Mouse (Mus musculus): Measurements from ENCODE around the gene Zpbp2. TPM values are rescaled to one million over a fixed set of nuclear protein-coding genes. Genes with fewer than 3 reads are reported as not detected.

Zpbp2 gene
- polyA plus RNA-seq (2012): 0.08 and 0.09 TPM in 2 replicates

- Histone ChIP-seq H3K9me3 (ENCODE audit: control insufficient read depth, low read length) (peaks cover 7% of the 10 kb centered on the region), H3K27me3 (ENCODE audit: control insufficient read depth) (peaks cover 48% of the 10 kb centered on the region), H3K36me3 (ENCODE audit: control insufficient read depth) (no peaks in the 10 kb centered on the region), H3K4me1 (ENCODE audit: control insufficient read depth) (peaks cover 22% of the 10 kb centered on the region), H3K4me3 (replicated peaks) (peak within 1 kb of the TSS; percentile 94)
- no peak for TF ChIP-seq TAL1 (IDR thresholded peaks at IDR 0.05; ENCODE audit: low read length)
- peak; percentile 70; the same call in 1 of the 2 replicates for TF ChIP-seq GATA1 (IDR thresholded peaks at IDR 0.05; ENCODE audit: low read length)
Measured at GRCm38 (mm10) chr11:98550975-98551828, at the start of gene Zpbp2. Zpbp2 (plus strand) TSS chr11:98551097.

- Histone ChIP-seq H3K9me3 (ENCODE audit: control insufficient read depth, low read length) (no peaks in the 10 kb centered on the region), H3K27me3 (ENCODE audit: control insufficient read depth) (no peaks in the 10 kb centered on the region), H3K4me3 (replicated peaks) (no peak overlapping the region), H3K4me1 (ENCODE audit: control insufficient read depth) (no peaks in the 10 kb centered on the region), H3K36me3 (ENCODE audit: control insufficient read depth) (no peaks in the 10 kb centered on the region)
- no peak for TF ChIP-seq TAL1 (IDR thresholded peaks at IDR 0.05; ENCODE audit: low read length)
Measured at GRCm38 (mm10) chr11:98504926-98505325, 46.0 kb upstream of the Zpbp2 start.

DNA sequence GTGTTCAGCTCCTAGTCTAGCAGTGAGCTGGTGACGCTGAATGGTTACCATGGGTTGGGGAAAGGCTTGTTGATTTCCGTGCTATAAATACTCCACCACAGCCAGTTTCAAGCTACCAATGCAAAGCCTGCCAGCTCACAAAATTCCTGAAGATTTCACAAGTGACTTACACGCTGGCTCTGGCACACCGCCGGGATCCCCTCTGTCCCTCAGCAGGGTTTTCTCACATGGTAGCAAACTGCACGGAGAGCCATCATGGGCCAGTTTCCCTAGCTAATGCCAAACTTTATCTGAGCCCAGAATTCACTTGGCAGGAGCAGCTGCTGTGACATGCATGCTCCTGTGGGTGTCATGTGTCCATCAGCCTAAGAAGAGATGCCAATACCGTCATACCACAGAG, 41.5 kb upstream of the Zpbp2 start:
- Histone ChIP-seq H3K4me3 (replicated peaks) (no peak overlapping the region), H3K4me1 (ENCODE audit: control insufficient read depth) (no peaks in the 10 kb centered on the region), H3K36me3 (ENCODE audit: control insufficient read depth) (no peaks in the 10 kb centered on the region), H3K9me3 (ENCODE audit: control insufficient read depth, low read length) (no peaks in the 10 kb centered on the region), H3K27me3 (ENCODE audit: control insufficient read depth) (no peaks in the 10 kb centered on the region)
- no peak for TF ChIP-seq GATA1 (IDR thresholded peaks at IDR 0.05; ENCODE audit: low read length)
- TF ChIP-seq TAL1 (IDR thresholded peaks at IDR 0.05; ENCODE audit: low read length): no peak

GRCm38 (mm10) chr11:98510125-98510524, 40.8 kb upstream of the Zpbp2 start:
- Histone ChIP-seq H3K4me3 (replicated peaks) (no peak overlapping the region), H3K9me3 (ENCODE audit: control insufficient read depth, low read length) (no peaks in the 10 kb centered on the region), H3K4me1 (ENCODE audit: control insufficient read depth) (no peaks in the 10 kb centered on the region), H3K36me3 (ENCODE audit: control insufficient read depth) (no peaks in the 10 kb centered on the region), H3K27me3 (ENCODE audit: control insufficient read depth) (no peaks in the 10 kb centered on the region)
- TF ChIP-seq TAL1 (IDR thresholded peaks at IDR 0.05; ENCODE audit: low read length) (no peak), GATA1 (IDR thresholded peaks at IDR 0.05; ENCODE audit: low read length) (no peak)

- no peaks in the 10 kb centered on the region for H3K4me1 ChIP-seq (ENCODE audit: control insufficient read depth)
- no peaks in the 10 kb centered on the region for H3K27me3 ChIP-seq (ENCODE audit: control insufficient read depth)
- no peak overlapping the region for H3K4me3 ChIP-seq (replicated peaks)
- H3K9me3 ChIP-seq (ENCODE audit: control insufficient read depth, low read length): no peaks in the 10 kb centered on the region
- H3K36me3 ChIP-seq (ENCODE audit: control insufficient read depth): no peaks in the 10 kb centered on the region
- TF ChIP-seq TAL1 (IDR thresholded peaks at IDR 0.05; ENCODE audit: low read length) (no peak), GATA1 (IDR thresholded peaks at IDR 0.05; ENCODE audit: low read length) (no peak)
Measured at GRCm38 (mm10) chr11:98512881-98513280, 38.0 kb upstream of the Zpbp2 start.

DNA sequence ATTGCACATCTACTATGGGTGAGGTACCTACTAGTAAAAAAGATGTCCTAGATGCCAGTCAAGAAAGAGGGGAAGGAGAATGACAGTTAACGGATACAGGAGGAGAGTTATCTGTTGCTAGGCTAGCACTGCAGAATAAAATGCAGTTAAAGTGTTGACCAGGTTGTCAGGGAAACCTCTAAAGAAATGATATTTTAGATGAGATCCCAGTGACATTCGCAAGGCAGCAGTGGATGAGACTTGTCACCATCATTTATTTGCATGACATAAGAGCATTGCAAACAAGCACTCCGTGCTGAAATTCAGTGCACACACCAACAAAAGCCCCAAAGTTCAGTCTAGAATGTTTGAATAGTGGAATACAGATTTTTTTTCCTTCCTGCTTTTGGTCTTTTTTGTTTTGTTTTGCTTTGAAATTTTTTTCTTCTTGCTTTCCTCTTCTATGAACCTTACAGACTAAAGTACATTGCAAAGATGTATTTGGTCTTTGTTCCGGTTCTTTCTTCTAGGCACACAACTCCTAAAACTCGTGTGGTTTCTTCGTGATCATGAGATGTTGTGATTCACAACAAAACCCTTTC, 37.5 kb upstream of the Zpbp2 start:
- Histone ChIP-seq H3K9me3 (ENCODE audit: control insufficient read depth, low read length) (no peaks in the 10 kb centered on the region), H3K36me3 (ENCODE audit: control insufficient read depth) (no peaks in the 10 kb centered on the region), H3K4me3 (replicated peaks) (no peak overlapping the region), H3K4me1 (ENCODE audit: control insufficient read depth) (no peaks in the 10 kb centered on the region), H3K27me3 (ENCODE audit: control insufficient read depth) (no peaks in the 10 kb centered on the region)
- TF ChIP-seq TAL1 (IDR thresholded peaks at IDR 0.05; ENCODE audit: low read length) (no peak), GATA1 (IDR thresholded peaks at IDR 0.05; ENCODE audit: low read length) (no peak)

GRCm38 (mm10) chr11:98520468-98520867, 30.4 kb upstream of the Zpbp2 start:
- Histone ChIP-seq H3K9me3 (ENCODE audit: control insufficient read depth, low read length) (no peaks in the 10 kb centered on the region), H3K4me3 (replicated peaks) (no peak overlapping the region), H3K27me3 (ENCODE audit: control insufficient read depth) (no peaks in the 10 kb centered on the region; the same call in 1 of the 2 replicates), H3K36me3 (ENCODE audit: control insufficient read depth) (no peaks in the 10 kb centered on the region), H3K4me1 (ENCODE audit: control insufficient read depth) (no peaks in the 10 kb centered on the region)
- no peak for TF ChIP-seq TAL1 (IDR thresholded peaks at IDR 0.05; ENCODE audit: low read length)
- no peak for TF ChIP-seq GATA1 (IDR thresholded peaks at IDR 0.05; ENCODE audit: low read length)

- Histone ChIP-seq H3K4me1 (ENCODE audit: control insufficient read depth) (no peaks in the 10 kb centered on the region), H3K9me3 (ENCODE audit: control insufficient read depth, low read length) (no peaks in the 10 kb centered on the region), H3K4me3 (replicated peaks) (no peak overlapping the region), H3K27me3 (ENCODE audit: control insufficient read depth) (peaks cover 3% of the 10 kb centered on the region), H3K36me3 (ENCODE audit: control insufficient read depth) (no peaks in the 10 kb centered on the region)
- TF ChIP-seq TAL1 (IDR thresholded peaks at IDR 0.05; ENCODE audit: low read length): no peak
- TF ChIP-seq GATA1 (IDR thresholded peaks at IDR 0.05; ENCODE audit: low read length): no peak
Measured at GRCm38 (mm10) chr11:98525140-98525539, 25.8 kb upstream of the Zpbp2 start.

- TF ChIP-seq TAL1 (IDR thresholded peaks at IDR 0.05; ENCODE audit: low read length) (no peak), GATA1 (IDR thresholded peaks at IDR 0.05; ENCODE audit: low read length) (no peak)
- Histone ChIP-seq H3K9me3 (ENCODE audit: control insufficient read depth, low read length) (no peaks in the 10 kb centered on the region), H3K27me3 (ENCODE audit: control insufficient read depth) (peaks cover 3% of the 10 kb centered on the region), H3K36me3 (ENCODE audit: control insufficient read depth) (no peaks in the 10 kb centered on the region), H3K4me1 (ENCODE audit: control insufficient read depth) (no peaks in the 10 kb centered on the region), H3K4me3 (replicated peaks) (no peak overlapping the region)
Measured at GRCm38 (mm10) chr11:98526824-98527461, 24.0 kb upstream of the Zpbp2 start.
